Mouse (Mus musculus) hindbrain, embryonic 15.5 days (tissue): Measurements from ENCODE around the gene Adnp. TPM values are rescaled to one million over a fixed set of nuclear protein-coding genes. Genes with fewer than 3 reads are reported as not detected.

Experiments used
- ATAC-seq: fragments of 200-750 bp; cut with Nextera tagmentation; 2 replicates; pipeline ENCODE4 v1.8.0; 2017; ENCODE audit warnings: low read depth, moderate number of reproducible peaks, moderate TSS enrichment; ENCODE audit not compliant: low FRiP score
- H3K27ac ChIP-seq: fragments of 300-500 bp; sonication (generic); replicated peaks from 2 replicates; pipeline ENCODE4 v1.5.1; 2015; ENCODE audit warnings: mild to moderate bottlenecking, inconsistent platforms
- H3K27me3 ChIP-seq: fragments of 300-500 bp; sonication (generic); 2 replicates; pipeline ENCODE4 v1.6.1; 2015; ENCODE audit warnings: control low read depth, inconsistent platforms
- H3K36me3 ChIP-seq: fragments of 300-500 bp; sonication (generic); 2 replicates; pipeline ENCODE4 v1.6.1; 2015; ENCODE audit warnings: control low read depth, inconsistent platforms
- H3K4me1 ChIP-seq: fragments of 300-500 bp; sonication (generic); replicated peaks from 2 replicates; pipeline ENCODE4 v1.6.1; 2015; ENCODE audit warnings: control low read depth, inconsistent platforms
- H3K4me2 ChIP-seq: fragments of 300-500 bp; sonication (generic); 2 replicates; pipeline ENCODE4 v1.6.1; 2015; ENCODE audit warnings: moderate library complexity, mild to moderate bottlenecking, inconsistent platforms
- H3K4me3 ChIP-seq: fragments of 300-500 bp; sonication (generic); 2 replicates; pipeline ENCODE4 v1.5.1; 2015; ENCODE audit warnings: mild to moderate bottlenecking, inconsistent platforms
- H3K9ac ChIP-seq: fragments of 300-500 bp; sonication (generic); 2 replicates; pipeline ENCODE4 v1.6.1; 2015; ENCODE audit warnings: inconsistent platforms
- H3K9me3 ChIP-seq: fragments of 300-500 bp; sonication (generic); 2 replicates; pipeline ENCODE4 v1.6.1; 2016; ENCODE audit warnings: control low read depth, inconsistent platforms
- WGBS: fragments of 180-500 bp; shearing (Covaris S2); methylation state at CpG from one replicate; pipeline ENCODE4 v1.1.7; 2015; 5-methylcytosine and 5-hydroxymethylcytosine counted together
- polyA plus RNA-seq: library from polyadenylated mRNA; unstranded; fragments of >200 nt; fragmentation: Nextera tagmentation; extraction: Ambion mirVana; gene quantifications from 2 replicates; pipeline ENCODE4 v1.2.1, GENCODE M21; 2015

The Adnp gene
- polyA plus RNA-seq, 1 experiment from 2014 or later: 15.3 TPM

- H3K27ac ChIP-seq: no peak overlapping the region
- peak overlapping the region; percentile 99 for H3K4me3 ChIP-seq
- WGBS: 80% methylated on average over 8 of the region's 8 CpGs
- peaks cover 15% of the 10 kb centered on the region; the same call in 1 of the 2 replicates for H3K36me3 ChIP-seq
- peak overlapping the region; percentile 100; the same call in 1 of the 2 replicates for H3K9ac ChIP-seq
- peaks cover 50% of the 10 kb centered on the region for H3K4me1 ChIP-seq
- ATAC-seq: no peak
- peak overlapping the region; percentile 70 for H3K4me2 ChIP-seq
- no peaks in the 10 kb centered on the region for H3K27me3 ChIP-seq
- no peaks in the 10 kb centered on the region for H3K9me3 ChIP-seq
These were observed 2.4 kb downstream of the Adnp start for GRCm38 (mm10) chr2:168204476-168204999.

GRCm38 (mm10) chr2:168200014-168200691 lies 6.8 kb downstream of the Adnp start:
- H3K4me1 ChIP-seq: peaks cover 82% of the 10 kb centered on the region
- 89% methylated on average over 4 of the region's 5 CpGs for WGBS

GRCm38 (mm10) chr2:168199476-168199875 lies 7.4 kb downstream of the Adnp start:
- H3K4me3 ChIP-seq: no peak overlapping the region
- H3K9me3 ChIP-seq: no peaks in the 10 kb centered on the region
- 90% methylated on average over 4 of the region's 4 CpGs for WGBS
- ATAC-seq: no peak
- 0 out of 2 replicates have a peak overlapping the region, but pooled peaks have one; percentile 13 for H3K4me2 ChIP-seq
- no peaks in the 10 kb centered on the region for H3K27me3 ChIP-seq
- H3K4me1 ChIP-seq: peaks cover 80% of the 10 kb centered on the region
- H3K9ac ChIP-seq: no peak overlapping the region
- no peak overlapping the region for H3K27ac ChIP-seq
- H3K36me3 ChIP-seq: no peaks in the 10 kb centered on the region

More at GRCm38 (mm10) chr2:168200014-168200691, 6.8 kb downstream of the Adnp start:
- no peak overlapping the region for H3K4me3 ChIP-seq
- H3K9me3 ChIP-seq: no peaks in the 10 kb centered on the region
- H3K27me3 ChIP-seq: no peaks in the 10 kb centered on the region
- H3K4me2 ChIP-seq: 0 out of 2 replicates have a peak overlapping the region, but pooled peaks have one; percentile 13
- no peak overlapping the region for H3K9ac ChIP-seq
- no peak overlapping the region for H3K27ac ChIP-seq
- no peak for ATAC-seq
- H3K36me3 ChIP-seq: no peaks in the 10 kb centered on the region

GRCm38 (mm10) chr2:168198421-168198820 lies 8.5 kb downstream of the Adnp start:
- H3K27ac ChIP-seq: no peak overlapping the region
- ATAC-seq: no peak
- peaks cover 82% of the 10 kb centered on the region for H3K4me1 ChIP-seq
- H3K4me3 ChIP-seq: no peak overlapping the region
- no peaks in the 10 kb centered on the region for H3K9me3 ChIP-seq
- no peak overlapping the region for H3K9ac ChIP-seq
- H3K4me2 ChIP-seq: no peak overlapping the region
- no peaks in the 10 kb centered on the region for H3K36me3 ChIP-seq
- WGBS: 83% methylated on average over 1 of the region's 1 CpGs
- no peaks in the 10 kb centered on the region for H3K27me3 ChIP-seq

GRCm38 (mm10) chr2:168195721-168196120 lies 11.2 kb downstream of the Adnp start:
- no peak for ATAC-seq
- WGBS: 19% methylated on average over 2 of the region's 2 CpGs
- Histone ChIP-seq H3K9ac (no peak overlapping the region), H3K9me3 (no peaks in the 10 kb centered on the region), H3K4me3 (no peak overlapping the region), H3K4me2 (no peak overlapping the region), H3K4me1 (peaks cover 79% of the 10 kb centered on the region), H3K27me3 (no peaks in the 10 kb centered on the region), H3K27ac (no peak overlapping the region), H3K36me3 (no peaks in the 10 kb centered on the region)

- no peaks in the 10 kb centered on the region for H3K36me3 ChIP-seq
- H3K4me3 ChIP-seq: no peak overlapping the region
- ATAC-seq: no peak
- H3K27me3 ChIP-seq: no peaks in the 10 kb centered on the region
- H3K4me2 ChIP-seq: no peak overlapping the region
- H3K27ac ChIP-seq: no peak overlapping the region
- H3K9ac ChIP-seq: no peak overlapping the region
- 76% methylated on average over 2 of the region's 2 CpGs for WGBS
- peaks cover 71% of the 10 kb centered on the region for H3K4me1 ChIP-seq
- H3K9me3 ChIP-seq: no peaks in the 10 kb centered on the region
These were observed 13.2 kb downstream of the Adnp start for GRCm38 (mm10) chr2:168193685-168194084.

GRCm38 (mm10) chr2:168191856-168192255 lies 15.1 kb downstream of the Adnp start:
- H3K27me3 ChIP-seq: no peaks in the 10 kb centered on the region
- H3K36me3 ChIP-seq: peaks cover 7% of the 10 kb centered on the region
- WGBS: 93% methylated on average over 2 of the region's 2 CpGs
- no peak overlapping the region for H3K9ac ChIP-seq
- no peak overlapping the region for H3K4me2 ChIP-seq
- H3K4me1 ChIP-seq: peaks cover 57% of the 10 kb centered on the region
- H3K4me3 ChIP-seq: no peak overlapping the region
- H3K9me3 ChIP-seq: no peaks in the 10 kb centered on the region
- no peak for ATAC-seq
- H3K27ac ChIP-seq: no peak overlapping the region

- 38% methylated on average over 7 of the region's 7 CpGs for WGBS
- H3K4me1 ChIP-seq: no peaks in the 10 kb centered on the region
- no peaks in the 10 kb centered on the region for H3K27me3 ChIP-seq
- no peak overlapping the region for H3K27ac ChIP-seq
- no peak for ATAC-seq
- no peak overlapping the region for H3K4me2 ChIP-seq
- no peak overlapping the region for H3K4me3 ChIP-seq
- peaks cover 8% of the 10 kb centered on the region for H3K36me3 ChIP-seq
- H3K9me3 ChIP-seq: no peaks in the 10 kb centered on the region
- no peak overlapping the region for H3K9ac ChIP-seq
These were observed 31.0 kb downstream of the Adnp start for GRCm38 (mm10) chr2:168175946-168176345.

- peak overlapping the region; percentile 3; the same call in 1 of the 2 replicates for H3K4me2 ChIP-seq
- H3K9me3 ChIP-seq: no peaks in the 10 kb centered on the region
- H3K9ac ChIP-seq: no peak overlapping the region
- WGBS: 12% methylated on average over 13 of the region's 13 CpGs
- no peak; the same call in 1 of the 2 replicates for ATAC-seq
- H3K27me3 ChIP-seq: no peaks in the 10 kb centered on the region
- H3K4me1 ChIP-seq: peaks cover 17% of the 10 kb centered on the region
- H3K27ac ChIP-seq: no peak overlapping the region
- H3K4me3 ChIP-seq: no peak overlapping the region
- H3K36me3 ChIP-seq: no peaks in the 10 kb centered on the region
These were observed 36.7 kb downstream of the Adnp start for GRCm38 (mm10) chr2:168170167-168170685.

GRCm38 (mm10) chr2:168169800-168170113 lies 37.2 kb downstream of the Adnp start:
- H3K9ac ChIP-seq: no peak overlapping the region
- H3K27me3 ChIP-seq: no peaks in the 10 kb centered on the region
- H3K36me3 ChIP-seq: no peaks in the 10 kb centered on the region
- no peak overlapping the region for H3K4me3 ChIP-seq
- H3K9me3 ChIP-seq: no peaks in the 10 kb centered on the region
- H3K4me2 ChIP-seq: peak overlapping the region; percentile 3; the same call in 1 of the 2 replicates
- H3K4me1 ChIP-seq: peaks cover 17% of the 10 kb centered on the region
- WGBS: 9% methylated on average over 9 of the region's 9 CpGs
- ATAC-seq: no peak
- 0 out of 2 replicates have a peak overlapping the region, but pooled peaks have one; percentile 31 for H3K27ac ChIP-seq

GRCm38 (mm10) chr2:168168892-168169799 lies 37.8 kb downstream of the Adnp start:
- WGBS: 47% methylated on average over 9 of the region's 9 CpGs
- H3K4me1 ChIP-seq: peaks cover 17% of the 10 kb centered on the region
- no peak overlapping the region for H3K4me2 ChIP-seq
- no peak overlapping the region for H3K4me3 ChIP-seq
- H3K27ac ChIP-seq: 0 out of 2 replicates have a peak overlapping the region, but pooled peaks have one; percentile 31
- ATAC-seq: no peak
- no peaks in the 10 kb centered on the region for H3K9me3 ChIP-seq
- no peaks in the 10 kb centered on the region for H3K36me3 ChIP-seq
- H3K9ac ChIP-seq: no peak overlapping the region
- no peaks in the 10 kb centered on the region for H3K27me3 ChIP-seq

GRCm38 (mm10) chr2:168167781-168168180 lies 39.1 kb downstream of the Adnp start:
- no peak overlapping the region for H3K9ac ChIP-seq
- WGBS: 53% methylated on average over 3 of the region's 3 CpGs
- H3K4me1 ChIP-seq: peaks cover 17% of the 10 kb centered on the region
- no peaks in the 10 kb centered on the region for H3K36me3 ChIP-seq
- H3K27me3 ChIP-seq: no peaks in the 10 kb centered on the region
- no peak overlapping the region for H3K27ac ChIP-seq
- H3K9me3 ChIP-seq: no peaks in the 10 kb centered on the region
- H3K4me2 ChIP-seq: no peak overlapping the region
- ATAC-seq: no peak
- H3K4me3 ChIP-seq: no peak overlapping the region
